Mouse (Mus musculus) MEL (cell line): ENCODE results near the gene Ctcf.

Source experiments
- CTCF ChIP-seq, 3 experiments: IDR thresholded peaks in 2 of 3; conservative IDR thresholded peaks in 1 of 3; 2 replicates each; pipeline ENCODE4 v1.5.1; 2011 to 2012; ENCODE audit warnings: low read length in 3 of 3, low read depth in 2 of 3, mild to moderate bottlenecking in 2 of 3, improper control_type of control experiment in 1 of 3, inconsistent platforms in 1 of 3, mixed read lengths in 1 of 3, moderate library complexity in 1 of 3; ENCODE audit not compliant: control insufficient read depth in 1 of 3, insufficient read depth in 1 of 3, poor library complexity in 1 of 3, severe bottlenecking in 1 of 3
- MAZ ChIP-seq: IDR thresholded peaks from 2 replicates; pipeline ENCODE4 v1.6.1; 2012; ENCODE audit warnings: low read depth, mild to moderate bottlenecking, inconsistent platforms, low read length, improper control_type of control experiment
- POLR2A ChIP-seq, 2 experiments: IDR thresholded peaks; 2 replicates each; pipeline ENCODE4 v1.6.1; 2011 to 2012; ENCODE audit warnings: low read length in 2 of 2, mild to moderate bottlenecking in 2 of 2, control low read depth in 1 of 2, improper control_type of control experiment in 1 of 2, low read depth in 1 of 2, moderate library complexity in 1 of 2; ENCODE audit not compliant: control insufficient read depth in 1 of 2, insufficient read depth in 1 of 2, poor library complexity in 1 of 2
- POLR2AphosphoS2 ChIP-seq: IDR thresholded peaks from 2 replicates; pipeline ENCODE4 v1.6.1; 2011; ENCODE audit warnings: low read length, improper control_type of control experiment
- SMC3 ChIP-seq: IDR thresholded peaks from 2 replicates; pipeline ENCODE4 v1.6.1; 2011; ENCODE audit warnings: low read depth, low read length, improper control_type of control experiment
- TAL1 ChIP-seq: IDR thresholded peaks from 2 replicates; pipeline ENCODE4 v1.6.1; 2012; ENCODE audit warnings: mild to moderate bottlenecking, inconsistent platforms, low read length, moderate library complexity, mixed read lengths
- TCF12 ChIP-seq: IDR thresholded peaks from 2 replicates; pipeline ENCODE4 v1.6.1; 2014; ENCODE audit warnings: low read depth, mild to moderate bottlenecking, inconsistent platforms, low read length, improper control_type of control experiment, moderate library complexity
- ZKSCAN1 ChIP-seq: IDR thresholded peaks from 2 replicates; pipeline ENCODE4 v1.6.1; 2012; ENCODE audit warnings: low read depth, mild to moderate bottlenecking, inconsistent platforms, low read length, improper control_type of control experiment, moderate library complexity

GRCm38 (mm10) chr8:105593859-105594258 lies 42.5 kb upstream of the Ctcf start:
- no peak for TF ChIP-seq MAZ
- no peak for TF ChIP-seq POLR2A (IDR thresholded peaks at IDR 0.05; ENCODE audit: control insufficient read depth in 1 of 2, insufficient read depth in 1 of 2, low read depth in 1 of 2, low read length in 2 of 2, poor library complexity in 1 of 2)
- TF ChIP-seq POLR2AphosphoS2 = no peak
- no peak for TF ChIP-seq CTCF (IDR thresholded peaks at IDR 0.05 in 2 of 3, conservative IDR thresholded peaks at IDR 0.05 in 1 of 3; ENCODE audit: control insufficient read depth in 1 of 3, insufficient read depth in 1 of 3, low read depth in 2 of 3, low read length in 3 of 3, poor library complexity in 1 of 3, severe bottlenecking in 1 of 3)
- TF ChIP-seq TCF12 = no peak
- no peak for TF ChIP-seq TAL1
- no peak for TF ChIP-seq ZKSCAN1
- TF ChIP-seq SMC3 = no peak
